Mouse (Mus musculus) C2C12 (cell line): Measurements from ENCODE around the gene Zmym6.

Source experiments
- CTCF ChIP-seq: IDR thresholded peaks from one replicate; pipeline ENCODE4 v1.5.1; 2011; ENCODE audit not compliant: control insufficient read depth, insufficient read depth, insufficient read length
- MYOD1 ChIP-seq: IDR thresholded peaks from one replicate; pipeline ENCODE4 v1.6.1; 2011; ENCODE audit warnings: low read depth; ENCODE audit not compliant: control insufficient read depth, insufficient read length
- USF1 ChIP-seq: IDR thresholded peaks from one replicate; pipeline ENCODE4 v1.6.1; 2011; ENCODE audit warnings: low read depth, mild to moderate bottlenecking, control low read depth, moderate library complexity

GRCm38 (mm10) chr4:127083131-127083530, 5.9 kb downstream of the Zmym6 start:
- TF ChIP-seq CTCF = no peak
- no peak for TF ChIP-seq MYOD1
- TF ChIP-seq USF1 = no peak
